Mouse (Mus musculus): ENCODE measurements around the gene Nipa2.

DNA sequence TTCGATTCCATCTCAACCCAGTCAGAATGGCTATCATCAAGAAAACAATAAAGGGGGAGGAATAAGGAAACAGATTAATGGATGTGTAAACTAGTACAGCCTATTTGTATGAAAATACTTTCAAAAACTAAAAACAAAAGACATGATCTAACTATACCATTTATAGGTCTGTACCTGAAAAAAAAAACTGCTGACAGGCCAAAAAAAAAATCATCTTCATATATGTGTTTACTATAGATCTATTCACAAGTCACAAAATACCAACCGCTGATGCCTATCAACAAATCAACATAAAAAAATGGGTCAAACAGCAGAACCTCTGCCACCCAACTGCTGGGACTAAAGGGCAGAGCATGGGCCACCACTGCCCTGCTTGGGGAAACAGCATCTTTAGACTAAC is 6.2 kb downstream of the Nipa2 start:
- TF ChIP-seq CTCF (IDR thresholded peaks at IDR 0.05; ENCODE audit: insufficient read depth, low read depth, low read length) (no peak), POLR2A (IDR thresholded peaks at IDR 0.05; ENCODE audit: insufficient read depth, low read depth, low read length) (no peak)

Measured in olfactory bulb, adult 2 months (tissue).